Mouse (Mus musculus): Measurements from ENCODE around the gene Spaca4.

DNA sequence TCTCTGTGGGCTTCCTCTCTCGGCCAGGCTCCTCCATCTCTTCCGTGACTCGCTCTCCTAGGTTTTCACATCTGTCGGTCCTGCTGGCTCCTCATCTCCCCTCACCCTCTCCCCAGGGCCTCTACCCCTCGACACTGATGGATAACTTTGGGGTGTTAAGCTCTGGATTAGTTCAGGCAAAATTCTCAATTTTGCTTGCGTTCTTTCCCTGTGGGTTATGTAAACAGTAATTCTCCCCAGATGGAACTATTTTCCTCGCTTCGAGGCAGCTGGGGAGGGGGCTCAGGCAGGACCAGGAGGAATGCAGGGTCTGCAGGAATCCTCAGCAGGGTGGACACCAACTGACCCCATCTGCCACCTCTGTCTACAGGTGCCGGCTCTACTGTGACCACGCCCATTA lies 39.8 kb downstream of the Spaca4 start:
- TF ChIP-seq POLR2A (IDR thresholded peaks at IDR 0.05; ENCODE audit: low read depth, low read length) (no peak), CTCF (IDR thresholded peaks at IDR 0.05; ENCODE audit: extremely low read depth, insufficient read length, insufficient replicate concordance, low read depth, low read length) (no peak)

Data from small intestine, adult 2 months (tissue).